Mouse (Mus musculus) skeletal muscle tissue, adult 2 months (tissue): ENCODE data around the gene Prkcb.

Source experiments
- DNase-seq: peaks from one replicate; pipeline ENCODE4 v3.0.0-alpha.2; 2012; ENCODE audit warnings: low read depth, low spot score

Prkcb gene

DNA sequence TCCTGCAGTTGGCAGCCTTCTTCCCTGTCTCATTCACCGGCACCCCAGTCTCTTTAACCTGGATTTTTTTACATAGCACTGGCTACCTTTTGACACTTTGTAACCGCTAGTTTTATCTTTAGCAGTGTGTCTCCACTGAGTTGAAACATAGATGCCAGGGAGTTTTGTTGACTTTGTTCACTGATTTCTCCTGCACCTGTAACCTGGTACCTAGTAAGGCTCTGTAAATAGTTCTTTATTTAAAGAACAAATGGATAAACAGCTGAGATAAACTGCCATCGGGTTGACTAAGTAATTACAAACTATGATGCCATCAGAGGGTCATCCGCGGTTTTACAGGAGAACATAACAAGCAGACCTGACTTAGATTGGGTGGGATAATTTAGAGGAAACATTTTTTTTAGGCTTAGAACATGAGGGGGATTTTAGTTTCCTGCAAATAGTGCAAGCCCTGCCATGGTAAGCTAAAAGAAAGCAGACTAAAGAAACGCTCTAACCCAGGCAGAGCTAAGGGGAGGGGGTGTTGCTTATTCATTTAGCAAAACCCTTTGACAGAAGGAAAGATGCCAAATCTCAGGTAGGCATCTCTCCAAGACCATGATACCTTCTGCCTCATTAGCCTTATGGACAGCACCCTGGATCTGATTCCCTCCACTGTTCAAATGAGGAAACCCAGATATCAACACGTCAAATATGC, 291.1 kb downstream of the Prkcb start:
- DNase-seq, result no peak

DNA sequence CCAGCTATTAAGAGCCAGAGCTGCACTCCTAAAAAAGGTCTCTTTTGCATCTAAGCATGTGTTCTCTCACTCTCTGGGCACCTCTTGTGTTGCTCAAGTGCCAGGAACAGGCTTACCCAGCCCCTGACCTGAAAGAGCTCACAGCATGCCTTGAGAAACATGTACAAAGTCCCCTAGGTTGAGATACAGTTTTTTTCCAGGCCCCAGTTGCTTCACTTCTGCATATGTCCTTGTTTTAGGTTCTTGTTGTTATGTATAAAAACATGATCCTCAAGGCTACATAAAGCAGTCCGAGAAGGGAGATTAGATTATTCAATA, 291.6 kb downstream of the Prkcb start:
- DNase-seq, result no peak

DNA sequence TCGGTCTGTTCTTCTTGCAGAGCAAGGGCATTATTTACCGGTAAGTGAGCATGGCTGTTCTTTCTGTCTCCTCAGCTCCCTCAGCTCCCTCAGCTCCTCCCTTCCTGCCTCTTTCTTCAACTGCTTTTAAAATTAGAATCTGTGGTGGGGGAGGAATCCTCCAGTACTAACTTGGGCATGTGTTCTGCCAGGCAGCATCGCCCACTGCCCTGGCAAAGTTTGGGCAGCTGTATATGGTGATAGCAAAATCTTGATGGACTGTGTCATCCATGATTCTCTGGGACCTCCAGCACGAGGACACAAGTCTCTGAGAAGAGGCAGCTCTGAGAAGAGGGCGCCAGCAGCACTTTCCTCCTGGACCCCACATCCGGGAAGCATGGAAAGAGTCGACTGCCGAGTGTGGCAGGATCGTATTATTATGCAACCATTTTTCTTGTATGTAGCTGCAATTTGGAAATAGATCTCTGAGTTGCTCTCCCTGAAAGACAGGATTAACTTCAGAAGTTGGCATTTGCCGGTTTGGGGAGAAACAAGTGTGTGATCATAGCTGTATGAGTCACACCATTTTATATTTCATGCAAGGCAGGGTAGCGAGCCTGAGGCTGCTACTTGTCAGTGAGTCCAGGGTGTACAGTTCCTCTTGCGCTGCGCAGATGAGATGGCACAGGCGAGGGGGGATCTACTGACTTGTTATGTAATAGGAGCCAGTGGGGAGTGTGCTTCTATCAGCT, 296.0 kb downstream of the Prkcb start:
- DNase-seq, result peak; percentile 65

DNA sequence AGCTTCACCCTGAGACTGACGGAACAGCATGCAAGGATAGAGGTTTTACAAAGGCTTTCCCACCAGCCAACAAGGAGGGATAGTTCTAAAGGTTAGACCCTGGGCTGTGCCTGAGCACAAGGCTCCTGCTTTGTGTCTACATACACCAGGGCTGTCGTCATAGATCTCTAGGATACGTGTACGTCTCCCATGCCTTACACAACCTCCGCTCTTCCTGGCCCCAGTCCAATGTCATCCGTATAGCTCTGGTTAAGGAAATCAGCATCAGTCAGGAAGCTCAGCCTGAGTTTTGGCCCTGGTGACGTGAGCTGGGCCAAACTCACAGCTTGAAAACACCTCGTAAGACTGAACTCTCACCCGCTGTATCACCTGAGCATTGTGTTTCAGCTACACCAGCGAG, 307.3 kb downstream of the Prkcb start:
- DNase-seq, result no peak

DNA sequence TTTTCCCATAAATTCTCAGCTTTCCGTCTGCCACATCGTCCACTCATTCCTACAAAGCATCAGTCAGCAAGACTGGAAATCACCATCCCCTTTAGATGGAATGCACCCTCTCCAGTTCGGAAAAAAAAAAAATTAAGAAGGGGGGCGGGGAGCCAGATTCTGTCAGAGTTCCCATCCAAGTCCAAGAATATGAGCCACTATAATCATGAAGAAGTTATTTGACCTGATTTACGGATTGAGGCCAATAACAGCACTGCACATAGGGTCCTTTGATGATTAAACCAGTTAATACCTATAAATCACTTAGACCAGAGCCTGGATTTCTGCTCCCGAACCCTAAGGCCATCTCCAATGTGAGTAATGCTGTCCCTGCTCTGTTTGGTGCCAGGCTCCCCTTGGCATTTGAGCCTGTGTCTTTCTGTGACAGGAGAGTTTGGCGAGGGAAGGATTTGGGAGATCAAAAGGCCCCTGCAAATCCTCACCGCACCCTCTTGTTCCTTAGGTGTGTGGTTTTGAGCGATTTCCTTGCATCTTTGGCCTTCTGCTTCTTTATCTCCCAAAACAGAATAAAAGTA, 308.1 kb downstream of the Prkcb start:
- DNase-seq, result no peak

DNA sequence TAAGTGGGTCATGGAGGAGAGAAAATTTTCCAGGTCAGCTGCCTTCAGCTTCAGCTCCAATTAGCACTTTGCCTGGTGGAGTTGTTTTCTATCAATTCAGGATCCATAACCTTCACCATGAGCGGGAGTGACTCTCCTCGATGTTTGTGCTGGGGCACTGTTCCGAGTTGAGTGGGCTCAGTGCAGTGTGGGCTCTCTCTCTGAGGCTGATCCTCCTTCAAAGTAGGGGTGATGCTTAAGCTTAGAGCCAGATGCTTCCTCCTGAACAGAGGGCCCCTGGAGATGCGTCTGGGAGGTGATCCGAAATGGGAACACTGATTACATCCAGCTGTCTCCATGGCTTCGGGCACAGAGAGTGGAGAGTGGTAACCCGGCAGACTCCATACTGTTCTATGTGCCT, 308.8 kb downstream of the Prkcb start:
- no peak for DNase-seq

DNA sequence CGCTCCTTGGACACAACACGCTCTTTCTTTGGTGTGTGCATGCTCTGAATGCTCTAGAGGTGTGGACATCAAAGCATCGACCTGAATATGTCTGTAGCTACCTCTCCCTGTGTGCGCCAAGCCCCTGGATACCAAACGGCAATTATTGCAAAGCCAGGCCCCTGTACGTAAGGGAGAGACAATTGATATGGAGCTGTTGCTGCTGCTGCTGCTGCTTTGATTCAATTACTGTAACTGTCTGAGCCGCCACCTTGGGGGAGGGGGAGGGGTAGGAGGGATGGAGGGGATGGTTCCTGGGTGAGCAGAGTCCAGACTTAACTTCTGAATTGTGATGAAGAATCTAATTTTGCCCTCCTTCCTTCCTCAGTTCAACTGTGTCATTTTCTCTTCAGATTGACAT, 312.3 kb downstream of the Prkcb start:
- no peak for DNase-seq

DNA sequence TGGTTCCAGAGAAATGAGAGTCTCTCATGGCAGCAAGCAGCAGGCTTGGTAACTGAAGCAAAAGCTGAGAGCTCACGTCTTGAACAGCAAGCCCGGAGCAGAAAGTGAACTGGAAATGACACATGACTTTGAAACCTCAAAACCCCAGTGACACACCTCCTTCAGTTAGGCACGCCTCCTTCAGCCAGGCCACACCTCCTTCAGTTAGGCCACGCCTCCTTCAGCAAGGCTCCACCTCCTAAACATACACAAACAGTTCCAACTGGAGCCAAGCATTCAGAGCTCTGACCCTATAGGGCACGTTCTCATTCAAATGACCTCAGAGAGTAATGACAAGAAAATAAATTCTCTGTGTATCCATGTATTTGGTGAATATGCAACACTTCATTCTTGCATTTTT, 316.5 kb downstream of the Prkcb start:
- no peak for DNase-seq

DNA sequence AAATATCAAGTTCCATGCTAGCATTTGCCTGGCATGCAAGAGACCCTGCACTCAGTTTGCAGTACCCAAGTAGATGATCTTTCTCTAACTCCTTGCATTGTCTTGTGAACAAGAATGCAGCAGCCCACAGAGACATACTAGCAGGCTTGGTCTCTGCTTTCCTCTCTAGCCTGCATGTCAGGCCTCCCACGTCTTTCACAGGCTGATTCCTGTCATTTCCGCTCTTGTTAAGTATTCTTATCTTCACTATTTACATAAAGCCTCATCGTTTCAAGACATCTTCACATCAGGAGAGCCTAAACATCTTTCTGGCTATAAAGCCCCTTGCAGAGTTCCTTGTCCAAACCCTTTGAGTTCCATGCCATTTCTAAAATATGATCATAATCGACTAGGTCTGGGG, 320.9 kb downstream of the Prkcb start:
- no peak for DNase-seq

DNA sequence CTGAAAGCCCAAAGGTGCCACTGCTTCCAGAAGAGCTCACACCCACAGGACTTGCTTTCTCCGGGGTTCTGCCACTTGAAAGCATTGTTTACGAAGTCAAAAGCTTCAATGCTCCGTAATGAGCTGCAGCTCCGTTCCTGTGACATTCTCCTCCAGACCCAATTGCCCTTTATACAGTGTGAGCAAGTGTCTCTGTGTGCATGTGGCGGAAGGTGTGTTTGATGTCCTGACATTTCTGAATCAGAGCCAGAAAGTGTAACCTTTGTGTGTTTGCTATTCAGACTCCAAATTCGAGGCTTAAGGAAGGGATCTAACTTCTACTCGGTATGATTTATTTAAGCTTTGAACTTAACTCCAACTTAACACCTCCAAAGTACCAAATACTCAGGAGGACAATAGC, 321.6 kb downstream of the Prkcb start:
- DNase-seq, result no peak

DNA sequence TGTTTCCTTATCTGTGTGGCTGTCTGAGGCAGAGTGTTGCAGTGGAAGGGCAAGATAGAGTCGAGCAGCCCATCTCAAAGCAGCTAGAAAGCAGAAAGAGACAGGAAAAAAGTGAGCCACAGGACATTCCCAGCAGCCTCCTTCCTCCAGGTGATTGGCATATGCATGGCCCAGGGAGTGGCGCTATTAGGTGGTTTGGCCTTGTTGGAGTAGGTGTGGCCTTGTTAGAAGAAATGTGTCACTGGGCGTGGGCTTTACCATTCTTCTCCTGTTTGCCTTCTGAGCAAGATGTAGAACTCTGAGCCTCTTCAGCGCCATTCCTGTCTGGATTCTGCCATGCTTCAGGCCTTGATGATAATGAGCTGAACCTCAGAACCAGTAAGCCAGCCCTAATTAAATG, 325.3 kb downstream of the Prkcb start:
- DNase-seq, result no peak

DNA sequence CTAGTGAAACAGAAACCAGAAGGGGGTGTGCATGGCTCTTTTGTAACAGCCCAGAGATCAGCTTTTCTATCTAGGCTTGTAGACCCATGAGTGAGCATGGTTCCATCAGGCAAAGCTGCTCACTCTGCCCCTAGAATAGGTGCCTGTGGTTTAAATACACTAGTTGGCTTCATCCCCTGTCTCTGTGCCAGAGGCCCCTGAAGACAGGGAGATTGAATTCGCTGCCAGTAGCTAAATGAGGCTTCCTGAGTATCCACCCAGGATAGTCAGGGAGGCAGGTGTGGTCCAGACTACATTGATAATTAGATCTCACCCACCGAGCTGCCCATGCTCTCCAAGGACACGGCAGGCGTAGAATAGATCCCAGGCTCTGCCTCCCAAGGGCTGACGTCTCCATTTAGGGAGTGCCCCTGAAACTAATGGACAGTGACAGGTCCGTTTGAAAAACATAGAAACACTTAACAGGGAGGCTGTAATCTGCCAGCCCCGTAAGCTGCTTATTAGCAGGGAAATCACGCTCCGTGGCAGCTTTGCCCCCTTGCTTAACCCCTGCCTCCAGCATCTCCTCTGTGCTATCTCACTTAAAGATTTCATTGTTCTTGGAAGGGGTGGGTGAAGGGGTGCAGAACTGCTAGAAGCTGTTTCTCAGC, 333.7 kb downstream of the Prkcb start:
- DNase-seq, result no peak

DNA sequence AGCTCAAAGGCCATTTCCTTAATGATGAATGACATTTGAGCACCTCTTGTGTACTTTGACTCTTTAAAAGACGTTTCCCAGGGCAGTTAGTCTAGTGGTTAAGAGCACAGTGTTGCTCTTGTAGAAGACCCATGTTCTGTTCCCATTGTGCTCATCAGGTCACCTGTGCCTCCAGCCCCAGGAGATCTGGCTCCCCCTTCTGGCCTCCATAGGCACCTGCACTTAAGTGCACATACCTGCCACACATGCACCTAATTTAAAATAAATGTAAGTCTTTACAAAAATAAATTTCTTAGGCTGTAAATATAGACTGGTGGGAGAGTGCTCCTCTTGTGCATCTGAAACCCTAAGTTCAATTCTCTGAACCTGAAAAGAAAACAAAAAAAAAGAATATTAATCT, 335.2 kb downstream of the Prkcb start:
- no peak for DNase-seq

DNA sequence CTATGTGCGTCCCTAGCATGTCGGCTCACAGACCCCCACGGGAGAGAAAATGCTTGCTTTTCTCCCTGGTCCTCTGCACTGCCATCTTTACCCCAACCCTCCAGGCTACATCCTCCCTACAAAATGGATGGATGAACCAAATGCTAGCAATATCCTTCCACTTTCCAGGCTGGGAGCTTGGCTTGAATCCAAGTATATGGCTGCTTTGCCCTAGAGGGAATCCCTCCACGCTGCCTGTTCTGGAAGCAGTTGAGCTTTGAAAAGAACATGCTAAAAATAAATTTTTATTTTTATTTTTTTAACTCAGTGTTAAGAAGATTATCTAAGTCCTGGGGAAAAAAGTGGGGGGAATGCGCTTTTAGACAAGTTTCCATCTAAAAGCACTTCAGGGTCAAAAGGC, 339.5 kb downstream of the Prkcb start:
- DNase-seq, result no peak

DNA sequence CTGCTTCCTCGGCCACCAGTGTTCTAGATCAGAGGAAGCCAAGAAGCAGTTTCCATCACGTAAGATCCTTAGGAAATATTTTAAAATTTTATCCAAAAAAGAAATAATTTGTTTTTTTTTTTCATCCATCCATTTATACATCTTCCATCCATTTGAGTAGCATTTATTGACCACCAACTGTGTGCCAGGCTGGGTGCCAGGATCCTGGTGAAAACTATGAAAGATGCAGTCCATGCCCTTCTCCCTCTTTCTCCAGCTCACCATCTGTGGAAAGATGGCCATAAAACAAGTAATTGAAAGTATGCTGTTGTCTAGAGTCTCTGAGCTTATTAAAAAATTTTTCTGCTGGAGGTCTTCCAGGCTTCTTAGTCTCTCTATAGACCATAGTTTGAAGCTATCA, 341.8 kb downstream of the Prkcb start:
- DNase-seq, result no peak

DNA sequence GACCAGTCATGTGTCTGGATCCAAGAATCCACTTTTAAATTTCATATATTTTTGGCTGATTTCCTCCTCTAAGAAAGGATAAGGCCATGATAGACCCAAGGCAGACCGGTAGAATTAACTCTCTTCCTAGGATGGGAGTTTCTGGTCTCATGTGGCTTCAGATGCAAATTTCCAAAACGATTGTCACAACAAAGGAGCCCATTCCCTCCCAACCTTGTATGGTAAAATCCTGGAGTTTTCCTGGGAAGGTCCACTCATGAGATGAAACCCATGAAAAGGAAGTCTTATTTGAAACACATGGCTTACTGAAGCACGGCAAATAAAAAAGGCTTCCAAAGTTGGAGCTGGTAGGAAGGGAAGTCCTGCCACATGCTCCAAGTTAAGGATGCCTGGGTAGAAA, 342.6 kb downstream of the Prkcb start:
- no peak for DNase-seq

DNA sequence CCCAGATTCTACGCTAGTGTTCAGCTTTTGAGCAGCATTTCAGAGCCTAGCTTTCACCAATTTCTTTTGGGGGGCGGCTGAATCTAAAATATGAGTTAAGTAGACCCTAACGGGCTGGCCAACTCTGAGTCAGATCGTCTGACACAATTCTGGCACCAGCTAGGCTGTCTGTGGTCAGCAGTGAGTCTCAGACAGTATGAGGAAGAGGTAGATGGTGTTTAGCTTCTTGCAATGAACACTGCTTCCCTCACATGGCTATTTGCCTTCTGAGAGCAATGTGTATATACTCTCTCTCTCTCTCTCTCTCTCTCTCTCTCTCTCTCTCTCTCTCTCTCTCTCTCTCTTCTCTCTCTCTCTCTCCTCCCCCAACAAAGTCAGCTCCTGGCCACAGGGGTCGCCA, 344.4 kb downstream of the Prkcb start:
- DNase-seq, result no peak

DNA sequence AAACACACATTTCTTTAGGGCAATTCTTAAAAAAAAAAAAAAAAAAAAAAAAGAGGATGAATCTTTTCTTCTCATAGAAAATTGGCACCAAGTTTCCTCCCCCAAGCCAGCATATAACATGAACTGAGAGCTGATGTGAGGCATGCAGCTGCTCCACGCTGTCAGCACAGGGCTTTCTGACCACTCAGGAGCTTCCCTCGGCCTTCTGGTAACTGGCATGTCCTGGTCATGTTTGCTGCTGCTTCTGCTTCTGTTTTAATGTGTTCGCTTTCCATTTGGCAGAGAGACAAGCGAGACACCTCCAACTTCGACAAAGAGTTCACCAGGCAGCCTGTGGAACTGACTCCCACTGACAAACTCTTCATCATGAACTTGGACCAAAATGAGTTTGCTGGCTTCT, 344.9 kb downstream of the Prkcb start:
- no peak for DNase-seq

DNA sequence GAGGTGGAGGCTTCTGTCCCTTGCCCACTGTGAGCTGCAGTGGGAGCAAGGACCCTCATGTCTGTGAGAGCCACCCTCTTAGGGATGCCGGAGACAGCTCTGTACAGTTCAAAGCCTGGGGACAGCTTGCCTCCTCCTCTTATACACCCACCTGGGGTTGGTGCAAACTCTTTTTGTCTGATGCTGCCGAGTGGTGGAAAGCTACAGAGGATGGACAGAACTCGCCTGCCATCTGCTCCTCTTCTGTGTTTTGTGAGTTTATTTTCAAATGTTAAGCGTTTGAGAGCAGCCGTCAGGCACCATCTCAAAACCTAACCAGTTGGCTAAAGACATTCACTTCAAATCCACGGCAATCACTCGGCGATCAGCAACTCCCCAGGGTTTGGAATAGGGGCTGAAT, 355.1 kb downstream of the Prkcb start:
- DNase-seq, result no peak

DNA sequence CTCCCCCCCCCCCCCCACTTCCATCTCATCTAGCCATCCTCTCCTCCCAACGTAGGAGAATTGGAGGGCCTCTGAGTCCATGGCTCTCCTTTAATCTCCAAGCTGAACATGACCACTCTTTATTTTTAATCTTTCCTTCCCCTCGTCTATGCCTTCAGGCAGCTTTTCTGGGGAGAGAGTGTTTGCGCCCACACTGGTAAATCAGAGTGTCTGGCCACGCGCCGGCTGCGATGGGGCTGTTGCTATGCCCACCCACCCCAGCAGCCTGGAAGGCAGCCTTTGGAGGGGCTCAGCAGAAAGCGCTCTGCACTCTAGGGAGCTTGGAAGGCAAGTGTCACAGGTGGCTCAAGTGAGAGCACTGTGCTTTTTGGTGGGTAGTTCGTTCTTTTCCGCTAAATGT, 360.8 kb downstream of the Prkcb start:
- no peak for DNase-seq

DNA sequence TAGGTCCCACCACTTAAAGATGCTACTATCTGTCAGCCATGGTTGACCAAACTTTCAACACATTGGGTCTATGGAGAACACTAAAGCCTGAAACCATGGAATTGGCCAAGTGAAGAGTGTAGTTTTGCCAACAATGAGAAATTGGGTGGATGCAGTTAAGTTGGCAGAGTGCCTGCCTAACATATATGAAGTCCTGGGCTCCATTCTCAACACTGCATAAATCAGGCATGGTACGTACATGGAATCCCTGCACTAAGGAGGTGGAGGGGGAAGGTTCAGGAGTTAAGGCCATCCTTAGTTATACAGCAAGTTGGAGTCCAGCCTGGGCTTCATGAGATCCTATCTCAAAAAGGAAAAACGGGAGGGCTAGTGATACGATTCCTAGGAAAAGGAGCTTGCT, 364.0 kb downstream of the Prkcb start:
- DNase-seq, result no peak

DNA sequence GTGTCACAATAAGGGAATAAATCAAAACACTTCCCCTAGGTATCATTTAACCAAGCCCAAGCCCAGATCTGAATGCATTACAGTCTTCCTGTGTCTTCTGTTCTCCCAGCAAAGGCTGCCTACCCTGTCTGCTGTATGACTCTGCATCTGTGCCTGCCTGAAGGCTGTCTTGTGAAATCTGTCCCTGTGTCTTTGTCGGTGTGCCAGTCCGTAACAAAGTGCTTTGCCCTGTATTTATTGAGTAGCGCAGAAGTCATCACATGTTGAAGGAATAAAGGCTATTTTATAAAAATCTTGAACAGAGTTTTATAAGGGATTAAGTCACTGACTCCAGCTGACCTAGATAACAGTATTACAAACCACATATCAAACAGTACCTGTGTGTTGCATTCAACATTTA, 368.1 kb downstream of the Prkcb start:
- no peak for DNase-seq
